Mouse (Mus musculus): ENCODE measurements around the gene Lrmda. TPM values are rescaled to one million over a fixed set of nuclear protein-coding genes. Genes with fewer than 3 reads are reported as not detected.

The Lrmda gene
- polyA plus RNA-seq, 1 experiment: 0.51 TPM

DNA sequence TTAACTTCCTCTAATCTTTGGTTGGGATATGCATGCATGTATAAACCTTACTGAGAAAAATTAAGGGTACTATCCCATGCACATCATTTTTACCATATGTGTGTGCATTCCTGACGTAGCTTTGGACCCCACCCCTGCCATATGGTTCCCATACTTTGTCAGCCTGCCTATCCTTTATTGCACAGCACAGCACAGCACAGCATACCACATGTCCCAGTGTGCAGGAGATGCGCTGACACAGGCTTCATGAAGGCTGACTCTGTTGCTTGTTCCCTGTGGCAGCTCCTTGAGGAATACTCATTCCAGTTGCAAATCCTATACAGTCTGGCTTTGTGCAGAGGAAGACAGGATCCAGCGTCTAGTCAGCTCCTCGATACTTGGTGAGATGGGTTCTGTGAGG, 903.1 kb downstream of the Lrmda start:
- Histone ChIP-seq H3K27ac (ENCODE audit: control insufficient read depth, insufficient read depth, low read length) (no peak overlapping the region), H3K4me3 (ENCODE audit: control insufficient read depth, insufficient read depth, low read length) (no peak overlapping the region), H3K36me3 (ENCODE audit: control insufficient read depth, insufficient read depth, low read length) (no peaks in the 10 kb centered on the region), H3K4me1 (replicated peaks; ENCODE audit: control insufficient read depth, insufficient read depth, low read length) (no peaks in the 10 kb centered on the region), H3K27me3 (ENCODE audit: control insufficient read depth, insufficient read depth, low read length) (no peaks in the 10 kb centered on the region)
- WGBS: 93% methylated on average over 4 of the region's 4 CpGs
- DNase-seq: no peak
- TF ChIP-seq POLR2A (IDR thresholded peaks at IDR 0.05; ENCODE audit: control insufficient read depth, extremely low read depth, insufficient read depth, low read length, poor library complexity) (no peak), CTCF (IDR thresholded peaks at IDR 0.05; ENCODE audit: borderline replicate concordance, control insufficient read depth, extremely low read depth, insufficient read depth, low read length, poor library complexity) (no peak)

DNA sequence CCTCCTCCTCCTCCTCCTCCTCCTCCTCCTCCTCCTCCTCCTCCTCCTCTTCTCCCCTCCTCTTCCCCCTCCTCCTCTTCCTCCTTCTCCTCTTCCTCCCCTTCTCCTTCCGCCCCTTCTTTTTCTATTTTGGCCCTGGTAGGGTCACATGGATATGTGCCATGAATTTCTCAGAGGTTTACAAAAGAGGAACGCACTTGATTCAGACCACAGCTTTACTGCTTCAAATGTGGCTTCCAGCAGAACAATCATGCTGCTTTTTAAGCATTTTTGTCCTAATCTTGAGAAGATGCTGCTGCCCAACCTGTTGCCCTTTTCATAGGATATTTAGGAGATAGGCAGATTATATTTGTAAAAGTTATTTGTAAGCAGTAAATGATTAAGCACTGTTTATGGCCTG, 903.7 kb downstream of the Lrmda start:
- WGBS: 42% methylated on average over 2 of the region's 2 CpGs
- Histone ChIP-seq H3K27me3 (ENCODE audit: control insufficient read depth, insufficient read depth, low read length) (no peaks in the 10 kb centered on the region), H3K4me3 (ENCODE audit: control insufficient read depth, insufficient read depth, low read length) (no peak overlapping the region), H3K4me1 (replicated peaks; ENCODE audit: control insufficient read depth, insufficient read depth, low read length) (no peaks in the 10 kb centered on the region), H3K36me3 (ENCODE audit: control insufficient read depth, insufficient read depth, low read length) (no peaks in the 10 kb centered on the region), H3K27ac (ENCODE audit: control insufficient read depth, insufficient read depth, low read length) (no peak overlapping the region)
- no peak for TF ChIP-seq CTCF (IDR thresholded peaks at IDR 0.05; ENCODE audit: borderline replicate concordance, control insufficient read depth, extremely low read depth, insufficient read depth, low read length, poor library complexity)
- no peak for TF ChIP-seq POLR2A (IDR thresholded peaks at IDR 0.05; ENCODE audit: control insufficient read depth, extremely low read depth, insufficient read depth, low read length, poor library complexity)
- DNase-seq: no peak

DNA sequence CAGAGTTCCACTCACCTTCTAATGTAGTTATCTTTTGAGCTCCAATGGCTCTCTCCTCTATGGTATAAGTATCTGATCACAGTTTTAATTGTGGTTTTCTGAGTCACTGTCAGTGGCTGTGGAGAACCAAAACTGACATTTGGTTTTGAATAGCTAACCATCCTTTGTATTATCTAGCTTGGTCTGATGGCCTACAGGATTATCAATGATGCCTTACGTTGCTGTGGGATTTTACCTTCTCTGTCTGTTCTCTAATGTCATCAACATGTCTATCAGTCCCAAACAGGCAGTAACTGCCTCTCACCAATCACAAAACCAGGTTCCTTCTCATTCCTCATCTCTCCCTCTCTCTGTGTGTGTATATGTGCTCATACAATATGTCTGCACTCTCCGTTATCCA, 908.8 kb downstream of the Lrmda start:
- H3K27ac ChIP-seq (ENCODE audit: control insufficient read depth, insufficient read depth, low read length): no peak overlapping the region
- H3K36me3 ChIP-seq (ENCODE audit: control insufficient read depth, insufficient read depth, low read length): no peaks in the 10 kb centered on the region
- H3K27me3 ChIP-seq (ENCODE audit: control insufficient read depth, insufficient read depth, low read length): no peaks in the 10 kb centered on the region
- no peak for DNase-seq
- TF ChIP-seq POLR2A (IDR thresholded peaks at IDR 0.05; ENCODE audit: control insufficient read depth, extremely low read depth, insufficient read depth, low read length, poor library complexity): no peak
- no peak for TF ChIP-seq CTCF (IDR thresholded peaks at IDR 0.05; ENCODE audit: borderline replicate concordance, control insufficient read depth, extremely low read depth, insufficient read depth, low read length, poor library complexity)
- no peak overlapping the region for H3K4me3 ChIP-seq (ENCODE audit: control insufficient read depth, insufficient read depth, low read length)
- 93% methylated on average over 2 of the region's 2 CpGs for WGBS
- no peaks in the 10 kb centered on the region for H3K4me1 ChIP-seq (replicated peaks; ENCODE audit: control insufficient read depth, insufficient read depth, low read length)

DNA sequence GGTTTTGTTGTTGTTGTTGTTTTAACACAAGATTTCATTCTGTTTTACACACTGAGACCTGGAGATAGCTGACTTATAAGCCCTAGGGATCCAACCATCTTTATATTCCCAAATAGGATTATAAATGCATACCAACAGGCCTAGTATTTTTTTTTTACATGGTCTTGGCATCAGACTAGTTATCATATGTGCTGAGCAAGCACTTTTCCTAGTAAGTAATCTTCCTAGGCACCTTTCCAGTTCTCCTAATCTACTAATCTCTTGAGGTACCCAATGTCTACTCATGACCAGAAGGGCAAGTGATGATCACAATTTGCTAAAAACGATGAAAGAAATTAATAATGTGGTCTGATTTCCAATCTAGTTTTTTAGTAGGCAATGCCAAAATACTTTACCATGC, 909.2 kb downstream of the Lrmda start:
- TF ChIP-seq POLR2A (IDR thresholded peaks at IDR 0.05; ENCODE audit: control insufficient read depth, extremely low read depth, insufficient read depth, low read length, poor library complexity): no peak
- no peak for TF ChIP-seq CTCF (IDR thresholded peaks at IDR 0.05; ENCODE audit: borderline replicate concordance, control insufficient read depth, extremely low read depth, insufficient read depth, low read length, poor library complexity)
- Histone ChIP-seq H3K36me3 (ENCODE audit: control insufficient read depth, insufficient read depth, low read length) (no peaks in the 10 kb centered on the region), H3K4me3 (ENCODE audit: control insufficient read depth, insufficient read depth, low read length) (no peak overlapping the region), H3K27ac (ENCODE audit: control insufficient read depth, insufficient read depth, low read length) (no peak overlapping the region), H3K4me1 (replicated peaks; ENCODE audit: control insufficient read depth, insufficient read depth, low read length) (no peaks in the 10 kb centered on the region), H3K27me3 (ENCODE audit: control insufficient read depth, insufficient read depth, low read length) (no peaks in the 10 kb centered on the region)
- DNase-seq: no peak
- 97% methylated on average over 1 of the region's 1 CpGs for WGBS

DNA sequence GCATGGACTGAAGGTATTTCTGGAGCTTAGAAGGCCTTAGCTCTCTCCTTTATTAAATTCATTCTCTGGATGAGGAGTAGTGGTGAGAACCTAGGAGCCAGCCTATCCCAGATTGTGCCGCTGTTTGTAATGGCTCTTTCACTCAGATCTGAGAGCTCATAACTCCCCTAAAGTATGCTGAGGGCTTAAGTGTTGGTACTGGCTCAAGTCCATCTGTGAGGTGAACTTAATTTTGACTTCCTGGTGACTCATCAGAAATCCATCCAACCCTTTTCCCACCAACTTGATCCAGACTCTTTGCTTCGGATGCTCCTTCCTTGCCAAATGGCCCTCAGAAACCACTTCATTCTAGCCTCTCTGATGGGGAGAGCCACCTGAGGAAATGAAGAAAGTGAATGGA, 910.1 kb downstream of the Lrmda start:
- no peak for DNase-seq
- Histone ChIP-seq H3K4me3 (ENCODE audit: control insufficient read depth, insufficient read depth, low read length) (no peak overlapping the region), H3K27ac (ENCODE audit: control insufficient read depth, insufficient read depth, low read length) (no peak overlapping the region), H3K36me3 (ENCODE audit: control insufficient read depth, insufficient read depth, low read length) (no peaks in the 10 kb centered on the region), H3K4me1 (replicated peaks; ENCODE audit: control insufficient read depth, insufficient read depth, low read length) (no peaks in the 10 kb centered on the region), H3K27me3 (ENCODE audit: control insufficient read depth, insufficient read depth, low read length) (no peaks in the 10 kb centered on the region)
- TF ChIP-seq CTCF (IDR thresholded peaks at IDR 0.05; ENCODE audit: borderline replicate concordance, control insufficient read depth, extremely low read depth, insufficient read depth, low read length, poor library complexity) (no peak), POLR2A (IDR thresholded peaks at IDR 0.05; ENCODE audit: control insufficient read depth, extremely low read depth, insufficient read depth, low read length, poor library complexity) (no peak)
- WGBS: 92% methylated on average over 2 of the region's 2 CpGs

DNA sequence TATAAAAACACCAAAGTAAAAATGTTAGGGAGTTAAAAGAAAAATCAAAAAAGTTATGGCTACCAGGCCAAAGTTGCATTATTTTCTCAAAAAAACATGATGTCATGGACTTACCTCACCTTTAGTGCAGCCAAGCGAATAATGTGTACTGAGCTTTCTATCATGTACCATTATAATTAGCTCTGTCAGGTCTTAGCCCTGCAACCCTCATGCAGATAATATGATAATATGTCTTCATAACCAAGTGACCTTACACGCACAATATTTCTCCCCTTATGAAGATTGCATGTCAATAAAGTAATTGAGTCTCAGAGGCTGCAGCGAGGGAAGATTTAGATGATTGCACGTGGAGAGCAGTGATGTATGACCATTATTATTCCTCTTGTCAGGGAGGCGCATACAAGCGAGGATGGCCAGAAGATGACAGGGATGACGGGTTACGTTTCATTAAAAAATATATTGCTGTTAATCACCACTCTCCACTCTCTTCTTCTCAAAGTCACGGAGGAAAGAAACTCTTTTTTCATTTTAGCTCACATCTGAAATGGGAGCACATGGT, 911.1 kb downstream of the Lrmda start:
- no peak for DNase-seq
- Histone ChIP-seq H3K4me3 (ENCODE audit: control insufficient read depth, insufficient read depth, low read length) (no peak overlapping the region), H3K27ac (ENCODE audit: control insufficient read depth, insufficient read depth, low read length) (no peak overlapping the region), H3K4me1 (replicated peaks; ENCODE audit: control insufficient read depth, insufficient read depth, low read length) (no peaks in the 10 kb centered on the region), H3K27me3 (ENCODE audit: control insufficient read depth, insufficient read depth, low read length) (no peaks in the 10 kb centered on the region), H3K36me3 (ENCODE audit: control insufficient read depth, insufficient read depth, low read length) (no peaks in the 10 kb centered on the region)
- no peak for TF ChIP-seq CTCF (IDR thresholded peaks at IDR 0.05; ENCODE audit: borderline replicate concordance, control insufficient read depth, extremely low read depth, insufficient read depth, low read length, poor library complexity)
- TF ChIP-seq POLR2A (IDR thresholded peaks at IDR 0.05; ENCODE audit: control insufficient read depth, extremely low read depth, insufficient read depth, low read length, poor library complexity): no peak
- WGBS: 94% methylated on average over 9 of the region's 9 CpGs
